Mouse (Mus musculus): ENCODE measurements around the gene Nfkbiz.

Gene Nfkbiz

DNA sequence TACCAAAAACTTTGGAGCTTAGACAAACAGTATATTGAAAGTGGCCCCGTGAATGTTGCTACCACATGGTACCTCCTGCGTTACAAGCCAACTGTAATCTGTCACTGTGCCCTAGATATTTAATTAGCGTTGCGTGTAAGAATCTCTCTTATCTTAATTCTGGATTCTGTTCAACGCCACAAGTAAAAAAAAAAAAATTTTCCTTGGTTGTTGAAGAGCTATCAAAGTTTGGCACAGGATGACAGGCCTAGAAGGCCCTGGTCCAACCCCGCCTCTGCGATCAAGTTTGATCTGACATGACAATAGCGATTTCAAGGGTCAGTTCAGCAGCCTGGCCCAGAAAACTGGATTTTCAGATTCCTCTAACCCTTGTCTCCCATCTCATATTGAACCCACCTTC lies 6.1 kb downstream of the Nfkbiz start:
- DNase-seq (ENCODE audit: low read depth in 2 of 2, low spot score in 2 of 2), result no peak

DNA sequence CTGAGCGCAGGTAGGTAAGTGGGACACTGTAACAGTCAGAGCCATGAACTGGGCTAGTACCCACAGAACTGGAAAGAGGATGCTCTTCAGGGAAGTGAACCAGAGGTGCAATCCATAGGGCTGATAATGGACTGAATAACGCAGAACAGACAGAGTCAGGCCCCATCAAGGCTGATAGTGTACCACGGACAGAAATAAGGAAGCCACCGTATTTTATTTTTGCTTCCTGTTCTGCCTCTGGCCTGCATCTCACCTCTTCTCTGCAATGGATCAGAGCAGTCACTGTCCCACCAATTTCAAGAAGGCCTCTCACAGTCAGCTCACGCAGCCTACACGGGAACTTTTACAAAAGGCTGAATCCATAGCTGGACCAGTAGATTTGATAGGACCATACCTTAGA lies 6.7 kb downstream of the Nfkbiz start:
- no peak for DNase-seq (ENCODE audit: low read depth in 2 of 2, low spot score in 2 of 2)

DNA sequence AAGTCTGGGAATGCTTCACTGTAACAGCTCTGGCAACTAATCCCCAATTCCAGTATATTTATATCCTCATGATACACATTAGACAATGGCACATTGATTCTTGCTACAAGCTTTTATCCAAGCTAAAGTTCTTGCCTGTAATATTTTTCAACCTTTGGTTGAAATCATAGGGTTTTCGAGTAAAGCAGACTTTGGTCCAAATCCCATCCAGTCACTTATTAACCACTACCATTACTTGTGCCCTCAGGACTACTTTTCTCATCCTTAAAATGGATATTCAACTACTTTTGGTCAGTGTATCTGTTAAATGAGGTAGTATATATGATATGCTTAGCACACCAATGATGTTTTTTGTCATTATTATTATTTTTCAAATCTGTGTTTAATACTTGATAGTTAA lies 7.2 kb downstream of the Nfkbiz start:
- DNase-seq (ENCODE audit: low read depth in 2 of 2, low spot score in 2 of 2), result no peak

DNA sequence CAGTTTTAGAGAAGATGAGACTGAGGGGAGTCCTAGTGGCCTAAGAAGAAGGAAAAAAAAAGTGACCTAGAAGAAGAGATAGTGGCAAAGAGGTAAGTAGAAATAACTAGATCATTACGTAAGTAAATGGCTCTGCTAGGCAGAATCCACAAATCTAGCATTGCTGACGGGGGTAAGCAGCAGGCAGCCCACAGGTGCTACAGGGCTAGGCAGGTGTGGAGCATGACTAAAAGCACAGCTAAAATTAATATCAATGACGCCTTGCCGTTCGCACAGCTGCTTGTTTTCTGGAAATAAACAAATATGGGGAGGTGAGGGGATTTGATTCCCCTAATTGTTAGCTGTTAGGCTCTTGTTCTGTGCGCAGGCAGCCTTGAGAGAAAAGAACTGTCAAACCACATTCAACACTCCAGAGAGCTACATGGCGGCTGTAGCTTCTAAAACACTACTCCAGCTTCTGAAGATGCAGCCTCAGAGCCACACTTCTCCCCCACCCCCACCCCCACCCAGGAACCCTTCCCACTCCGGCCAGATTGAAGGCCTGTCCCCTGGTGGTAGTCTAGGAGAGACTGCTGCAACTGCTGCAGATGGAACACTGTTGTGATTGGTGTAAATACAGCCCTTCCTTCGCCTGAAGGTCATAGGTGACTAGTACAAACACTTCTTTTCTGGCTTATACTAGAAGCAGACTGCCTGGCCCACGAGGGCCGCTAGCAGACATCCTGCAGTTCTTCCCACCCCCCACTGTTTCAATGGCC lies 15.1 kb downstream of the Nfkbiz start:
- DNase-seq (ENCODE audit: low read depth in 2 of 2, low spot score in 2 of 2), result no peak

DNA sequence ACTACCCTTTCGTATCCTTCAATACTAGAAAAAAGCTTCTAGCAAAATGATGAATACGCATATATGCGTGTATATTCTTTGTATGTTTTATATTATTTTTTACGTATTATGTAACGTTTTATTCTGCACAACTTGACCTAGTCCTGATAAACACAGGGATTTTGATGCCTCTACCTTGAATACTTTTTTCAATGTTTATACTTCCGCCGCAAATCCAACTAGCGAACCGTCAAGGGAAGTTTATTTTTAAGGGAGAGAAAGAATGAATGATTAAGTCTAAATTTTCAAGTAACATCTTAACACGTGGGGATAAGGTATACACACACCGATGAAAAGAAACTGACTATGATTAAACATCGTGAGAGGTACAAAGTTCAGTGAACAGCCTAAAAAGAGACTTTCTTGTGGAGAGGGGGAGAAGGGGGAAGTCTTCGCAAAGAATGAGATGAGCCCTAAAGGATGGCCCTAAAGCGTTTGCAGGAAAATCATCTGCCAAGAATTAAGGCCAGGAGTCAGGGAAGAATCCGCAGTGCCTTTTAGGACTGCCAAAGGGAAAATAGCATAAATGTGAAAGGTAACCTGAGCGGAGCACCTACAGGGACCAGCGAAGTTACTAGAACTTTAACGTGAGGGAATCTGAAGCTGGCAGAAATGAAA lies 15.8 kb downstream of the Nfkbiz start:
- no peak for DNase-seq (ENCODE audit: low read depth in 2 of 2, low spot score in 2 of 2)

DNA sequence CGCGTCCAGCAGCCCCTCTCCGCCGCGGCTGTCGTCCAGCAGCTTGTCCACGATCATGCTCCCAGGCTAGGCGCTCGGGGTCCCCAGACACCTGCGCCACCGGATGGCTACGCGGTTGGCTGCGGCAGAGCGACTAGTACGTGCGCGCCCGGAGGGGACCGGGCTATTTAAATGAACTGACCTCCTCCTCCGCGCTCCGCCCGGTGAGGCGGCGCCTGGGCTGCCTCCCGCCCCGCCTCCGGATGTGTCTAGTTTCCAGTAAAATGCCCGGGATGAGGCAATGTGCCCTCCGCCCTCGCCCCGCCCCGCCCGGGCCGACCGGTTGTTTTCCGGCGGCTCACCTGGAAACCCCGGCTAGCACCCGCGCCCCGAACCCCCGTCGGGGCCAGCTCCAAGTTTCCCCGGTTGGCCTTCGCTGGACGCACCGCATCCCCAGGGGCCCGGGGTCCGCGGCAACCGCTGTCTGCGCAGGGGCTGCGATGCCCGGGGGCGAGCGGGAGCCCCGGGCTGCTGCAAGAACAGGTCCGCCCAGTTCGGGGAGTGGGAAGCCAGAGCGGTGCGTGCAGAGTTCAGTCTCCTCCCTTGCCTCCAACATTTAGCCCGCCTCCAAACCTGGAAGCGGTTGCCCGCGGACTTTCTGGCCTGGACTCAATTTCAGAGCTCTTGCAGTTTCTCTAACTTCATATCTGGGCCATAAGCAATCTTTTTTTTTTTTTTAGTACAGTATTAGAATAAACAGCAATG lies 16.5 kb downstream of the Nfkbiz start:
- DNase-seq (ENCODE audit: low read depth in 2 of 2, low spot score in 2 of 2), result peak; percentile 77

DNA sequence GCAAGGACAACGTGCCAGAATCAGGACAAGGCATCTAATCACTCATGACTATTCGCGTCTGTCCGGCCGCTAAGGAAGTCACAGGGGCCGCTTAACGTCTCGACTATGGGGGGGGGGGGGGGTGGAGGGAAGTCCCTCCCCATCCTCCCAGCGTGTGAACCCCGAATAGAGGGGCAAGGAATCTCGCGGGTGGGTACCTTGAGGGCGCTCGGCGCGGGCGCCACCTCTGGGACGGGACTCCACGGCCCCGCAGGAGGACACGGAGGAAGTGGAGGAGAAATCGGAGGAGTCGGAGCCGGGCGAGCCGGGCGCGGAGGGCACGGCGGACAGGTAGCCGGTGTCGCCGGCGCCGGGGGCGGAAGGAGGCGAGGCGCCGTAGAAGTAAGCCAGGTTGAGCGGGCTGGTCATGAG lies 17.1 kb downstream of the Nfkbiz start:
- no peak for DNase-seq (ENCODE audit: low read depth in 2 of 2, low spot score in 2 of 2)

DNA sequence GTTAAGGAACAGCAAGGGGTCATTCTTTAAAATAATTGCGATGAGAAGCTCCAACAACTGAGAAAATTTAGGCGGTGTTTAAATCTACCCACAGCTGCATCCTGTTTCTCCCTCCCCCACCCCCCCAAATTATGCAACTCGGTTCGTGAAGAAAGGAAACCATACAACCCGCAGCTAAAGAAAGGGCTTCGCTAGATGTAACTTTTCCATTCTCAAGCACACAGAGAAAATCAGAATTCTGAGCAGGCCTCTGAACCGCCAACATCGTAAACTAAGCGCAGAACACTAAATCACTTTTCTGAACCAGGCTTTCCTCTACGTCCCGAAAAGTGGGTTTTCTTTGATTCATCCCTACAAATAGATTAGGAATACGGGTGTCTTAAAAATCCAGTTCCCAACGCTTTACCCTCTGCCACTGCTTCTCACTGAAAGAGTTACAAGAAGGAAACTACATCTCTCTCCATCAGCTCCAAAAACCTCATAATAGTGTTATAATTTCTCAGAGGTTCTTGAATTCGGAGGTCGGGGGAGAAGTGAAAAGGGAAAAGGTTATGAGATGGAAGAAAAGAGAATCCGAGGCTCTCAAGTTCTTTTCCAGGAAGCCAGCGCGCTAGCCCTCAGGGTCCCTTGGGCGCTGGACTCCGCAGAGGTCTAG lies 17.7 kb downstream of the Nfkbiz start:
- peak; percentile 44 to 46 for DNase-seq (ENCODE audit: low read depth in 2 of 2, low spot score in 2 of 2)

DNA sequence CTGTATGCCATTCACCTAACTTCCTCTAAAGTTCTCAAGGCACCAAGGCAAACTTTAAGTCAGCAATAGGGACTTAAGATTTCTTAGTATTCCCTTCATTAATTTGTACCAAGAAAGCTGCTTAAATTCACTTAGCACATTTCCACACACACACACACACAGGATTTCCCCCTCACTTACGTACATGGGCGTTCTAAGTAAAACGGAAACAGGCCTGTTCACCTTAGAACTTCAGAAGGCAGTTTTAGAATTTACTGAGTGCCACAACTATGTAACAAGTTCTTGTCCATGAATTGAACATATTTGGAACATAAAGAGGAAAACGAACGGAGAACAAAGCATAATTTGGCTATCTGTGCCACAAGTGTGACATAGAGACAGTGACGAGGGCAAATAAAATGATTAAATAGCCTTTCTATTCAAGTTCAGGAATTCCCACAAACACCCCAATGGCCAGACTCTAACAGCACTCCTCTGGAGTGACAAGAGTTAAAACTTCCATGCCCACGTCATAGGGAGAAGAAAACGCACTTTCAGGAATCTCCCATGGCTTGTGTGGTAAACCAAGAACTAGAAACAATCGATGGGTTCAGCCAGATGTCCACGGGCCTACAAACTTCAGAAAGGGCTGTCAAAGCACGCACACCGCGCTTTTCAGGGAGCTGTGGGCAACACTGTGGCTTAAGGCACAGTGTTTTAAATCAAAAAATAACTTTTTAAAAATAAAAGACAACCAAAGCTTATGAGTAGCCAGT lies 18.4 kb downstream of the Nfkbiz start:
- DNase-seq (ENCODE audit: low read depth in 2 of 2, low spot score in 2 of 2), result peak; percentile 20 to 38

DNA sequence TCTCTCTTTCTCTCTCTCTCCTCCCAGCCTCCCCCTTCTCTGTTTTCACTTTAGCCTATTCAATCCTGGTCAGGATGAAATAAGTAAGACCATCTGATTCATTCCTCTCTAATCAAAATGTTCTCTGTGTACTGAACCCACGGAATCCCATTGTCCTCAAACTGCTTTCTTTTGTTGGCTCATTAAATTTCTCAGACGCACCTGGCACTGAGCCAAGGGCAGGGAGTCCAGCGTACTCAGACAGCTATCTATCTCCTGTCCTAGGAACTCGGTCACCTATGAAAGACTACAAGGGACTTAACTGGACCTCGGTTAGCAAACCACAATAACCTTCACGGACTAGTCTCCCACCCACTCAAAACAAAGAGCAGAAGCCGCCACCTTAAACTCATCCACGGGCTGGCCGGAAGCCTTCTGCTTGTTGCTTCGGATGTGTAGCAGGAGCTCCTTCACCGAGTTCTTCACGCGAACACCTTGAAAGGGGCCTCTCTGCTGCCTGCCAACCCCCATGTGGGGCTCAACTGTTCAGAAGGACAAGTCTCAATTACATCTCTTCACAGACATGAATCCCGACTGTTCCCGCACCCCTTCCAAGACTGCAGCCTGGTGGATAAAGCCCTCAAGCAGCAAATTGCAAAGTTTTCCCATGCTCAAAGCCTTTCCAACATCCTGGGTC lies 19.4 kb downstream of the Nfkbiz start:
- peak; percentile 12 to 18 for DNase-seq (ENCODE audit: low read depth in 2 of 2, low spot score in 2 of 2)

DNA sequence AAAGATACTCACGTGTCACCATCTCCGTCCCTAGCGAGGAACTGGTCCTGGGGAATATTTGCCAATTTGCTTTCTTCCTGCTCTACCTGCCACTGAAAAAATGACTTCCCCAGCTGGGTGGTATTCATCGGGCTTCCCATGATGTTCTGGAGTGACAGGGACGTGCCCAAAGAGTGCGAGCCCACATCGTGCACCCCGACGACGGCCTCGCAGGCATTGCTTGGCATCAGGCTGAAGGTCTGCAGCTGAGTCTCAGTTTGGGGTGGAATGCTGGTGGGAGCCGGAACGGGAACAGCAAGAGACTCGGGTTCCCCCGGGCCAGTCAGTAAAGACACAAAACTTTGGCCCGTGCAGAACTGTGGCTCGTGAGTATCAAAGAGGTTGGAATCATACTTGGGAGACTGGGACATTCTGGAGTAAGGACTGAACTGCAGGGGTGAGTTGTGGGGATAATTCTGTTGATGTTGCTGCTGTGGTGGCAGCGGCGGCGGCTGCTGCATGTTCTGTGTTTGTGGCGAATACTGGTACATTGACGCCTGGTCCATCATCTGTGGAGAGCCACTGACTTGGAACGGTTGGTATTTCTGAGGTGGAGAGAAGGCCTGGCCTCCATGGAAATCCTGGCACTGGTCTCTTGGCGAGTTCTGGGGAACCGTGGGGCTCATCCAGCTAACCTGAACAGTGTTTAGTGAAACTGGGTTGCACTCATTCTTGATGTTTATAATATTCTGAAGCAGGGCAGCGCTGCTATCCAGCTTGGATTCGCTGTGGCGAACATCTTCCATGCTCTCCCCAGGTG lies 20.8 kb downstream of the Nfkbiz start:
- DNase-seq (ENCODE audit: low read depth in 2 of 2, low spot score in 2 of 2), result no peak

DNA sequence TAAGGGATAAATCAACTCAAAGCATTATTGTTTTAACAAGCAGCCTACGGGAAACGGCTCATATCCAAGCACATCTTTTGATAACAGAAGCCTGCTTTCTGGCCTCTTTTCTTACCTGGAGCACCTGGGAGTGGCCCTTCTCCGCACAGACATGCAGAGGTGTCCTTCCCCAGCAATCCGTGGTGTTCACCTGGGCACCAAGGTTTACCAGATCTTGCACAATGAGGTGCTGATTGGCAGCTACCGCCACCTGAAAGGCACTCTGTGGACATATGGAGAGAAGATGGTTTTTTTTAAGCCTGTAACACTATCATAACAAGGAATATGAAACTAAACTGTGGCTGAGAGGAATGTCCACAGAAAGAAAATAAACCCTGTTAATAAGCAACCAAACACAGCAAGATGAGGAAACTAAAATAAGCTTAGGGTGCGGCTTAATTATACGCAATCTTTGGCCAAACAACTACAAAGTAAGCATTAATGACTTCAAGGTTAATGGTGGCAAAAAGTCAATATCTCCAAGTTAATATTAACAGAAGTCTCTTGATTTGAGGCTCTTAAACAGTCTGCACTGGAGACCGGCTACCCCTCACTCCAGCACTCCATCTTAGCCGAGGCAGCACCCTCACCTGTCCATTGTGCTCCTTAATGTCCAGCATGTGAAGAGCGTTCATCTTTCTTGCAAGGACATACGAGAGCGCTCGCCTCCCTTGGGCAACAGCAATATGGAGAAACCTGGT lies 22.3 kb downstream of the Nfkbiz start:
- DNase-seq (ENCODE audit: low read depth in 2 of 2, low spot score in 2 of 2), result no peak

DNA sequence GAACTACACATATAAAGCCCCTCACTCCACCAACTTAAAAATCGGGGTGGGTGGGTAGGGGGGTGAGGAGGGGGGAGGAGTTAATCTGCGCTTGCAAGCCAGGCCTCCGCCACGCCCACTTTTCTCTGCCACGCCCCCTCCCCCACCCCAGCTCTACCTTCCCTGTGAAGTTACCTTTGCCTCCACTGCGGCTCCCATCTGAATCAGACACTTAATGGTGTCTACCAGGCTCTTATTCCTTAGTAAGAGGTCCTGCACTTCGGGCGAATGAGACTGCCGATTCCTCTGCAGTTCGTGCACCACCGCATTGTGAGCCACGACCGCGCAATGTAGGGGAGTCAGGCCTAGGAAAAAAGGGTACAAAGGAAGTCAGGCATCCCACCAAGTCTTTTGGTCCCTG lies 23.2 kb downstream of the Nfkbiz start:
- DNase-seq (ENCODE audit: low read depth in 2 of 2, low spot score in 2 of 2), result no peak

DNA sequence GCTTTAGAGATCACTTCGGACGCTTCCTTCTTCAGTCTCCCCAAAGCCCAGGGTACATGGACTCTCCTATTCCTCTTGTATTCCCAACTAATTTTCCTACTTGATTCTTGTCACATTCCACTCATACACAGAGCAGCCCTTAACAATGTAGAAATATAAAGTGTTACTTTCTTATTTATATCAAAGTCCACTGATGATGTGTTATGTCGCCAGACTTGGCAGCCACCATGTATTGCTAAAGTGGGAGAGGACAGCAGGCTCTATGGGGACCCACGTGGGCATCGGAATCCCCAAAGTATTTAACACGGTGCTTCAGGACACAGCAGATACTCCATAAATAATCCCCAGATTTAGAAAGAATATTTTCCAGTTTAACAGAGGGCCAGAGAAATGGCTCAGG lies 24.0 kb downstream of the Nfkbiz start:
- DNase-seq (ENCODE audit: low read depth in 2 of 2, low spot score in 2 of 2), result no peak

DNA sequence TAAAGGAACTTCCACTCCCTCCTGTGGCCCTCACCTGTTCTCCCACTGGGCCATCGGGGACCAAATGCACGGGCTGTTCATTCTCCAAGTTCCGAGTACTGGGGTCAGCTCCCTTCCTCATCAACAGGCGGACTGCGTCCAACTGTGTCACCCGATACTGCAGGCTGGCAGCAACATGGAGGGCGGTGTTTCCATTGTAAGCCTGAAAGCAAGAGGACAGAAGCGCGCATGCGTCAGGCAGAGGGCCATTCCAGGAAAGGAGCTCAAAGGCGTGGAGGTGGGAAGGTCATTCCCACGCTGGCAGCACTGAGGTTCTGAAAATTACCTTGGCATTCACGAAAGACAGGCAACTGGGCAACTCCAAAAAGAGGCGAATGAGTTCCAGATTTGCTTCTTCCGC lies 24.8 kb downstream of the Nfkbiz start:
- no peak for DNase-seq (ENCODE audit: low read depth in 2 of 2, low spot score in 2 of 2)

DNA sequence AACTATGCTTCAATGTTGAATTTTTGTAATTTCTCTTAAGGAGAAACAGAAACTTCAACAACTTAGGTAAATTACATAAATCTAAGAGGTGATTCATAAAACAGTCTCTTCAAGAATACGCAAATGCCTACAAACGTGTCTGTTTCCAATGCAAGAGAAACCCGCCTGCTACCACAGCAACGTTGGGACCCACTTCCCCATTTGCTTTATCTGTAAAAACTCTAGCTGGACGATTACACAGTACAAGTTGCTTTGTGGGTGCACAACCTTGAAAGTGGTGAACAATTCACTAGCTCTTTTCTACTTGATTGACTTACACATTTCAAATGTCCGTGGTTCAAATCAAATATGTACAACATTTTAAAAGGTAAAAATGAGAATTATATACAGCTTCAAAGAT lies 26.9 kb downstream of the Nfkbiz start:
- DNase-seq (ENCODE audit: low read depth in 2 of 2, low spot score in 2 of 2), result no peak

DNA sequence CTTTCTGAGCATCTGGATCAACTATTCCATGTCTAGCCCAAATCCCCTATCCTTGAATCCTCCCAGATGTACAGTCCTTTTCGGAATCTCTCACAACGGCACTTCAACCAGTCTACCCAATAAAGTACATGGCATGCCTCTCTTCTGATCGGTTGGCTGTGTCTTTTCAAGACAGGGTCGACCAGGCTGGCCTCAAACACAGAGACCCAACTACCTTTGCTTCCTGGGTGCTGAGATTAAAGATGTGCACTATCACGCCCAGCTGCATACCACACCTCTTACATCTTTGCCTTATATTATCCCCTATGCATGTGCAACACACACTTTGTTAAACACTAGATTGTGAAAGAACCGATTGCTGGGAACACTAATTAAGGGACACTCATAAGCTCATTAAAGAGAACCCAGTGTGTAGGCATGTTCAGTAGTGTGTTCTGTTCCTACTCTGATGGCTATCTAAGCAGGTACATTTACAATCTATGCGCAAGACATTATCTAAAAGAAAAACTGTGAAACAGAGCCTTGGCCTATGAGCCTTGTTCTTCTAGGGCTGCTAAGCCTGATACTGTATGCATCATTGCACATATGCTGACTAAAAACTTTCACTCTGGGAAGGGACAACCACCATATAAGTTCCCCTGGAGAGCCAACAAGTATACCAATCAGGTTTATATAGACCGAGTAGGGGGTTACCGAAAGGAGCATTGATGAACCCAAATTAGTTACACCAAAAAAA lies 28.8 kb downstream of the Nfkbiz start:
- DNase-seq (ENCODE audit: low read depth in 2 of 2, low spot score in 2 of 2), result no peak

DNA sequence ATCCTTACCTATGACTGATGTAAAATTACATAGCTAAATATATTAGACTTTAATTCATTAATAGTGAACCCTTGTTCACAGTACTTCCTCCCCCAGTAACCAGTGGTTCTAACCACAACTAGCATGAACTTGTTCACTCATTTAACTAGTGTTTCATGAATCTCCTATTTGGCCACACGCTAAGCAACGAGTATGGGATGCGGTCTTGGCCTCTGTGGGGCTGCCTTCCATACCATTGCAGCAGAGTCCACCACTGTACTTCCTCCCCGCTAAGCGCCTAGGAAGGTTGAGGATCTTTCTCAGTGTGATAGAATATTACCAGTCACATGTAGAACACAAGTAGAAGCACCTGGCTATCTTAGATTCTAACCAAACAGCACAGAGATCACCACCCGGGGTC lies 29.4 kb downstream of the Nfkbiz start:
- no peak for DNase-seq (ENCODE audit: low read depth in 2 of 2, low spot score in 2 of 2)
